Mouse (Mus musculus) kidney, embryonic 14.5 days (tissue): ENCODE results near the gene Serpinc1. TPM values are rescaled to one million over a fixed set of nuclear protein-coding genes. Genes with fewer than 3 reads are reported as not detected.

Experiments used
- ATAC-seq: fragments of 200-750 bp; cut with Nextera tagmentation; 2 replicates; pipeline ENCODE4 v1.8.0; 2017; ENCODE audit warnings: moderate number of reproducible peaks, mild to moderate bottlenecking, moderate TSS enrichment, moderate library complexity; ENCODE audit not compliant: low FRiP score, low TSS enrichment
- H3K27ac ChIP-seq: fragments of 300-500 bp; sonication (generic); 2 replicates; pipeline ENCODE4 v1.5.1; 2014; ENCODE audit warnings: low read depth, mild to moderate bottlenecking, low read length, moderate library complexity, mixed read lengths
- H3K27me3 ChIP-seq: fragments of 300-500 bp; sonication (generic); 2 replicates; pipeline ENCODE4 v1.6.1; 2014; ENCODE audit warnings: mild to moderate bottlenecking, low read length; ENCODE audit not compliant: control insufficient read depth, insufficient read depth
- H3K36me3 ChIP-seq: fragments of 300-500 bp; sonication (generic); 2 replicates; pipeline ENCODE4 v1.6.1; 2014; ENCODE audit warnings: low read length, mixed read lengths; ENCODE audit not compliant: control insufficient read depth, insufficient read depth
- H3K4me1 ChIP-seq: fragments of 300-500 bp; sonication (generic); 2 replicates; pipeline ENCODE4 v1.6.1; 2014; ENCODE audit warnings: low read length, mixed read lengths; ENCODE audit not compliant: control insufficient read depth, insufficient read depth
- H3K4me2 ChIP-seq: fragments of 300-500 bp; sonication (generic); replicated peaks from 2 replicates; pipeline ENCODE4 v1.6.1; 2014; ENCODE audit warnings: low read depth, mild to moderate bottlenecking, low read length
- H3K4me3 ChIP-seq: fragments of 300-500 bp; sonication (generic); 2 replicates; pipeline ENCODE4 v1.5.1; 2014; ENCODE audit warnings: mild to moderate bottlenecking, low read length
- H3K9ac ChIP-seq: fragments of 300-500 bp; sonication (generic); 2 replicates; pipeline ENCODE4 v1.6.1; 2014; ENCODE audit warnings: low read depth, mild to moderate bottlenecking, low read length, moderate library complexity
- H3K9me3 ChIP-seq: fragments of 300-500 bp; sonication (generic); 2 replicates; pipeline ENCODE4 v1.6.1; 2016; ENCODE audit warnings: low read length; ENCODE audit not compliant: control insufficient read depth
- WGBS: fragments of 180-500 bp; shearing (Covaris S2); extraction: QIAGEN DNeasy Blood & Tissue Kit; methylation state at CpG from one replicate; pipeline ENCODE4 v1.1.7; 2014; 5-methylcytosine and 5-hydroxymethylcytosine counted together
- polyA plus RNA-seq: library from polyadenylated mRNA; unstranded; fragments of >200 nt; fragmentation: Nextera tagmentation; extraction: Ambion mirVana; gene quantifications from 2 replicates; pipeline ENCODE4 v1.2.1, GENCODE M21; 2014

The Serpinc1 gene
- polyA plus RNA-seq, 1 experiment from 2014 or later, result 1.9 TPM

GRCm38 (mm10) chr1:161037599-161037998 lies 59.2 kb downstream of the Serpinc1 start:
- no peak for ATAC-seq
- no peaks in the 10 kb centered on the region for H3K27me3 ChIP-seq
- peak overlapping the region; percentile 97 for H3K9ac ChIP-seq
- WGBS, result 12% methylated on average over 3 of the region's 3 CpGs
- no peaks in the 10 kb centered on the region for H3K9me3 ChIP-seq
- peak overlapping the region; percentile 82 for H3K4me2 ChIP-seq
- H3K36me3 ChIP-seq, result peaks cover 52% of the 10 kb centered on the region
- H3K4me1 ChIP-seq, result peaks cover 2% of the 10 kb centered on the region; the same call in 1 of the 2 replicates
- no peak overlapping the region for H3K27ac ChIP-seq
- peak overlapping the region; percentile 92 for H3K4me3 ChIP-seq

GRCm38 (mm10) chr1:161038004-161038403 lies 59.6 kb downstream of the Serpinc1 start:
- H3K9ac ChIP-seq, result peak overlapping the region; percentile 97
- no peaks in the 10 kb centered on the region for H3K27me3 ChIP-seq
- peaks cover 2% of the 10 kb centered on the region; the same call in 1 of the 2 replicates for H3K4me1 ChIP-seq
- H3K9me3 ChIP-seq, result no peaks in the 10 kb centered on the region
- H3K4me3 ChIP-seq, result peak overlapping the region; percentile 92; the same call in 1 of the 2 replicates
- H3K4me2 ChIP-seq, result peak overlapping the region; percentile 82
- H3K27ac ChIP-seq, result no peak overlapping the region
- H3K36me3 ChIP-seq, result peaks cover 52% of the 10 kb centered on the region
- 29% methylated on average over 3 of the region's 3 CpGs for WGBS
- no peak for ATAC-seq

GRCm38 (mm10) chr1:161038968-161039721 lies 60.8 kb downstream of the Serpinc1 start:
- H3K4me1 ChIP-seq, result peaks cover 2% of the 10 kb centered on the region; the same call in 1 of the 2 replicates
- H3K27ac ChIP-seq, result 0 out of 2 replicates have a peak overlapping the region, but pooled peaks have one; percentile 5
- H3K36me3 ChIP-seq, result peaks cover 62% of the 10 kb centered on the region
- H3K27me3 ChIP-seq, result no peaks in the 10 kb centered on the region
- H3K4me3 ChIP-seq, result no peak overlapping the region
- no peak overlapping the region for H3K4me2 ChIP-seq
- H3K9me3 ChIP-seq, result no peaks in the 10 kb centered on the region
- 17% methylated on average over 3 of the region's 3 CpGs for WGBS
- ATAC-seq, result no peak; the same call in 1 of the 2 replicates
- H3K9ac ChIP-seq, result no peak overlapping the region

GRCm38 (mm10) chr1:161039741-161040425 lies 61.5 kb downstream of the Serpinc1 start:
- H3K4me2 ChIP-seq, result no peak overlapping the region
- H3K4me3 ChIP-seq, result no peak overlapping the region
- no peaks in the 10 kb centered on the region for H3K27me3 ChIP-seq
- no peak overlapping the region for H3K9ac ChIP-seq
- 14% methylated on average over 3 of the region's 3 CpGs for WGBS
- H3K36me3 ChIP-seq, result peaks cover 63% of the 10 kb centered on the region
- no peaks in the 10 kb centered on the region for H3K9me3 ChIP-seq
- H3K4me1 ChIP-seq, result peaks cover 2% of the 10 kb centered on the region; the same call in 1 of the 2 replicates
- H3K27ac ChIP-seq, result peak overlapping the region; percentile 51; the same call in 1 of the 2 replicates
- peak; percentile 65 for ATAC-seq

- Histone ChIP-seq H3K36me3 (peaks cover 68% of the 10 kb centered on the region), H3K4me1 (peaks cover 2% of the 10 kb centered on the region; the same call in 1 of the 2 replicates), H3K27me3 (no peaks in the 10 kb centered on the region), H3K9me3 (no peaks in the 10 kb centered on the region), H3K9ac (no peak overlapping the region), H3K4me3 (no peak overlapping the region), H3K27ac (peak overlapping the region; percentile 51; the same call in 1 of the 2 replicates), H3K4me2 (no peak overlapping the region)
- WGBS, result 52% methylated on average over 1 of the region's 1 CpGs
- ATAC-seq, result peak; percentile 1; the same call in 1 of the 2 replicates
These were observed 62.0 kb downstream of the Serpinc1 start for GRCm38 (mm10) chr1:161040426-161040770.

- Histone ChIP-seq H3K4me2 (no peak overlapping the region), H3K9me3 (no peaks in the 10 kb centered on the region), H3K27me3 (no peaks in the 10 kb centered on the region), H3K27ac (no peak overlapping the region), H3K4me1 (peaks cover 2% of the 10 kb centered on the region; the same call in 1 of the 2 replicates), H3K36me3 (peaks cover 67% of the 10 kb centered on the region), H3K4me3 (no peak overlapping the region), H3K9ac (no peak overlapping the region)
- ATAC-seq, result no peak
These were observed 62.5 kb downstream of the Serpinc1 start for GRCm38 (mm10) chr1:161040855-161041254.

GRCm38 (mm10) chr1:161041261-161042020 lies 63.1 kb downstream of the Serpinc1 start:
- ATAC-seq, result no peak

GRCm38 (mm10) chr1:161046972-161047371 lies 68.6 kb downstream of the Serpinc1 start:
- WGBS, result 88% methylated on average over 3 of the region's 3 CpGs
- Histone ChIP-seq H3K4me1 (no peaks in the 10 kb centered on the region), H3K27ac (no peak overlapping the region), H3K27me3 (no peaks in the 10 kb centered on the region), H3K36me3 (peaks cover 48% of the 10 kb centered on the region), H3K9me3 (no peaks in the 10 kb centered on the region), H3K9ac (no peak overlapping the region), H3K4me3 (no peak overlapping the region), H3K4me2 (no peak overlapping the region)
- ATAC-seq, result no peak

More at GRCm38 (mm10) chr1:161041261-161042020, 63.1 kb downstream of the Serpinc1 start:
- H3K27me3 ChIP-seq, result no peaks in the 10 kb centered on the region
- H3K36me3 ChIP-seq, result peaks cover 67% of the 10 kb centered on the region
- no peak overlapping the region for H3K4me2 ChIP-seq
- H3K9me3 ChIP-seq, result no peaks in the 10 kb centered on the region
- no peak overlapping the region for H3K9ac ChIP-seq
- 91% methylated on average over 7 of the region's 7 CpGs for WGBS
- H3K27ac ChIP-seq, result no peak overlapping the region
- H3K4me1 ChIP-seq, result peaks cover 2% of the 10 kb centered on the region; the same call in 1 of the 2 replicates
- H3K4me3 ChIP-seq, result no peak overlapping the region
